Comparison of ENCODE assay signal across 9 mouse cellular contexts in genomic region chr17:3331721-3332461, GRCm38 (mm10). TPM values are rescaled to one million over a fixed set of nuclear protein-coding genes. Genes with fewer than 3 reads are reported as not detected.
DNase-seq lines count a peak whose midpoint lies in the region; ATAC-seq lines count a peak whose summit lies in the region.
"Had no signal": no experiment of that assay in that cellular context is flagged by ENCODE, and none has a peak within 500 bp of the region (broad histone marks: within the 10 kb centered on the region; RNA-seq: fewer than 3 reads in every experiment).

No protein-coding gene starts in this region.

- H3K36me3 ChIP-seq in hindbrain, embryonic 13.5 days = no peaks in the 10 kb centered on the region
- no peaks in the 10 kb centered on the region for H3K36me3 ChIP-seq in hindbrain, embryonic 10.5 days
- no peaks in the 10 kb centered on the region for H3K36me3 ChIP-seq in neural tube, embryonic 14.5 days (ENCODE audit: control insufficient read depth, insufficient read depth, low read length)
- H3K36me3 ChIP-seq in intestine, embryonic 16.5 days (ENCODE audit: control insufficient read depth, insufficient read depth, low read length) = no peaks in the 10 kb centered on the region

- peak overlapping the region; percentile 8; the same call in 1 of the 2 replicates for H3K27ac ChIP-seq in hindbrain, embryonic 13.5 days
- no peak overlapping the region for H3K27ac ChIP-seq in hindbrain, embryonic 10.5 days
- H3K27ac ChIP-seq in neural tube, embryonic 14.5 days (ENCODE audit: low read depth, low read length) = peak overlapping the region; percentile 52; the same call in 1 of the 2 replicates
- H3K27ac ChIP-seq in intestine, embryonic 16.5 days (ENCODE audit: low read length) = no peak overlapping the region
- H3K27ac ChIP-seq: heart, adult 2 months had no signal

- WGBS in hindbrain, embryonic 13.5 days = 85% methylated on average over 7 of the region's 7 CpGs
- WGBS in hindbrain, embryonic 10.5 days = 81% methylated on average over 7 of the region's 7 CpGs
- WGBS in neural tube, embryonic 14.5 days = 69% methylated on average over 7 of the region's 7 CpGs
- WGBS in intestine, embryonic 16.5 days = 87% methylated on average over 7 of the region's 7 CpGs

- ATAC-seq in hindbrain, embryonic 13.5 days (ENCODE audit: low FRiP score) = no peak
- peak; percentile 41; the same call in 1 of the 2 replicates for ATAC-seq in neural tube, embryonic 14.5 days (ENCODE audit: low read depth)
- ATAC-seq in intestine, embryonic 16.5 days = no peak

- H3K9ac ChIP-seq in hindbrain, embryonic 13.5 days = no peak overlapping the region
- H3K9ac ChIP-seq in neural tube, embryonic 14.5 days (replicated peaks; ENCODE audit: low read depth, low read length) = no peak overlapping the region
- H3K9ac ChIP-seq in intestine, embryonic 16.5 days (ENCODE audit: low read depth, low read length) = no peak overlapping the region

- H3K9me3 ChIP-seq in hindbrain, embryonic 13.5 days = no peaks in the 10 kb centered on the region
- H3K9me3 ChIP-seq in hindbrain, embryonic 10.5 days = no peaks in the 10 kb centered on the region
- H3K9me3 ChIP-seq in neural tube, embryonic 14.5 days (ENCODE audit: control insufficient read depth, low read length) = no peaks in the 10 kb centered on the region
- no peaks in the 10 kb centered on the region for H3K9me3 ChIP-seq in intestine, embryonic 16.5 days (ENCODE audit: control insufficient read depth, low read length)

- H3K4me3 ChIP-seq in hindbrain, embryonic 13.5 days = no peak overlapping the region
- H3K4me3 ChIP-seq in hindbrain, embryonic 10.5 days = no peak overlapping the region
- no peak overlapping the region for H3K4me3 ChIP-seq in neural tube, embryonic 14.5 days (ENCODE audit: low read depth, low read length)
- no peak overlapping the region for H3K4me3 ChIP-seq in intestine, embryonic 16.5 days (ENCODE audit: low read length)
- H3K4me3 ChIP-seq: heart, adult 2 months had no signal

- H3K4me2 ChIP-seq in hindbrain, embryonic 13.5 days = no peak overlapping the region
- H3K4me2 ChIP-seq in neural tube, embryonic 14.5 days (ENCODE audit: low read depth, low read length) = no peak overlapping the region
- H3K4me2 ChIP-seq in intestine, embryonic 16.5 days (ENCODE audit: low read depth, low read length) = no peak overlapping the region

- intact Hi-C loops in left cerebral cortex, postnatal 36 days (cut with DNase I) = no loop called here

- peaks cover 27% of the 10 kb centered on the region for H3K27me3 ChIP-seq in hindbrain, embryonic 13.5 days
- H3K27me3 ChIP-seq in hindbrain, embryonic 10.5 days (ENCODE audit: insufficient read depth, poor library complexity, severe bottlenecking) = peaks cover 25% of the 10 kb centered on the region
- H3K27me3 ChIP-seq in neural tube, embryonic 14.5 days (ENCODE audit: control insufficient read depth, insufficient read depth, low read length) = peaks cover under 1% of the 10 kb centered on the region; the same call in 1 of the 2 replicates
- H3K27me3 ChIP-seq in intestine, embryonic 16.5 days (replicated peaks; ENCODE audit: control insufficient read depth, insufficient read depth, low read length) = no peaks in the 10 kb centered on the region

- DNase-seq in hindbrain, embryonic 10.5 days (ENCODE audit: low spot score) = no peak
- DNase-seq in adrenal gland, postnatal 14 days = peak; percentile 88
- DNase-seq in gastrocnemius, adult 18-20 months (ENCODE audit: low spot score) = peak; percentile 61
- peak; percentile 83 for DNase-seq in kidney, postnatal 10 days
- no peak for DNase-seq in left cerebral cortex, postnatal 36 days (ENCODE audit: low spot score in 2 of 2)

- H3K4me1 ChIP-seq in hindbrain, embryonic 13.5 days (replicated peaks) = peaks cover 15% of the 10 kb centered on the region
- peaks cover 14% of the 10 kb centered on the region for H3K4me1 ChIP-seq in hindbrain, embryonic 10.5 days (replicated peaks)
- H3K4me1 ChIP-seq in neural tube, embryonic 14.5 days (ENCODE audit: control insufficient read depth, insufficient read depth, low read length) = peaks cover 5% of the 10 kb centered on the region; the same call in 1 of the 2 replicates
- 0 out of 2 replicates have a peak, but pooled peaks cover 2% of the 10 kb centered on the region for H3K4me1 ChIP-seq in intestine, embryonic 16.5 days (ENCODE audit: control insufficient read depth, insufficient read depth, low read length)

RNA-seq across cellular contexts. Expression of gene Tiam2, which starts 5.5 kb away (rescaled TPM):
- 4.1 and 4.9 TPM in 2 replicates for polyA plus RNA-seq in hindbrain, embryonic 13.5 days (2015; fragmentation: Nextera tagmentation; extraction: Ambion mirVana)
- polyA plus RNA-seq in hindbrain, embryonic 10.5 days (2016; fragmentation: Nextera tagmentation; extraction: Ambion mirVana) = 4.4 and 4.9 TPM in 2 replicates
- 14.6 and 18.6 TPM in 2 replicates for total RNA-seq in adrenal gland, postnatal 14 days (2021)
- 1 to 10 TPM; 2.2 to 7.2 TPM for total RNA-seq in gastrocnemius, adult 18-20 months (2021)
- polyA plus RNA-seq in neural tube, embryonic 14.5 days (2014; fragmentation: Nextera tagmentation; extraction: Ambion mirVana) = 7.8 and 9.3 TPM in 2 replicates
- total RNA-seq in left cerebral cortex, postnatal 36 days (2021) = 10 to 100 TPM; 91.2 to 95.7 TPM
- 3.1 TPM in 2 replicates for polyA plus RNA-seq in intestine, embryonic 16.5 days (2015; fragmentation: Nextera tagmentation; extraction: Ambion mirVana)

Comparison
In these comparisons a context has a peak if more than half of its experiments do, and no peak if none do; other contexts are left out.
1. H3K27ac ChIP-seq: peak in hindbrain, embryonic 13.5 days (single experiment) and neural tube, embryonic 14.5 days (single experiment); none in hindbrain, embryonic 10.5 days (single experiment) and intestine, embryonic 16.5 days (single experiment).
2. DNase-seq: peak in adrenal gland, postnatal 14 days (single experiment), gastrocnemius, adult 18-20 months (single experiment) and kidney, postnatal 10 days (single experiment); none in hindbrain, embryonic 10.5 days (single experiment) and left cerebral cortex, postnatal 36 days (0 of 2).